36 mouse cellular contexts compared by ENCODE assay signal in the genomic region with DNA sequence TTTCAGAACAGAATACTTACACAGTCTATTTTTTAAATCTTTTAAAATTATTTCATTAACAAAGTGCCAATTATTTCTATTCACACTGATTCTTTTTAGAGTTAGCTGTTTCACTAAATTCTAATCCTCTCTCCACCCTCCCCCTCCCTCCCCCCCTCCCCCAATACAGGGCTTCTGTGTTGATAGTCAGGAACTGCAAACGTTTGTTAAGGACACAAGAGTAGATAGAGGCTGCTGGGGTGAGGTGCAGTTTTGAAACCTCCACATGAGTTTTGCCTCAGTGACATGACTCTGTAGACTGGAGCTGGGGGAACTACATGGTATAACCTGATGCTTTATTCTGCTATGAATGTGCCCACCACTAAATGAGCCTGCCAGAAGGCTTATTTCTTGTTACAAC. TPM values are rescaled to one million over a fixed set of nuclear protein-coding genes. Genes with fewer than 3 reads are reported as not detected.
DNase-seq lines count a peak whose midpoint lies in the region; ATAC-seq and TF ChIP-seq lines count a peak whose summit lies in the region.
"Had no signal": no experiment of that assay in that cellular context is flagged by ENCODE, and none has a peak within 500 bp of the region (broad histone marks: within the 10 kb centered on the region; RNA-seq: fewer than 3 reads in every experiment).

No protein-coding gene starts in this region.

- H3K9ac ChIP-seq in hindbrain, embryonic 11.5 days (ENCODE audit: low read depth, low read length): no peak overlapping the region
- H3K9ac ChIP-seq in ES-E14 (ENCODE audit: insufficient read depth, low read depth, low read length, poor library complexity, severe bottlenecking): no peak overlapping the region
- H3K9ac ChIP-seq: forebrain, postnatal 0 days; midbrain, embryonic 15.5 days; neural tube, embryonic 13.5 days had no signal

- no peaks in the 10 kb centered on the region for H3K36me3 ChIP-seq in hindbrain, embryonic 10.5 days
- no peaks in the 10 kb centered on the region for H3K36me3 ChIP-seq in hindbrain, embryonic 11.5 days (ENCODE audit: control insufficient read depth, insufficient read depth, low read length)
- no peaks in the 10 kb centered on the region; the same call in 1 of the 2 replicates for H3K36me3 ChIP-seq in ES-E14 (ENCODE audit: control insufficient read depth, insufficient read depth, low read length, poor library complexity, severe bottlenecking)
- H3K36me3 ChIP-seq in limb, embryonic 10.5 days: no peaks in the 10 kb centered on the region
- H3K36me3 ChIP-seq: G1E; midbrain, embryonic 15.5 days; neural tube, embryonic 13.5 days had no signal

- H3K27ac ChIP-seq in hindbrain, embryonic 10.5 days: peak overlapping the region; percentile 100
- H3K27ac ChIP-seq in hindbrain, embryonic 11.5 days (ENCODE audit: low read depth, low read length): no peak overlapping the region
- H3K27ac ChIP-seq in ES-E14 (ENCODE audit: insufficient read depth, low read depth, low read length, poor library complexity, severe bottlenecking): peak overlapping the region; percentile 29; the same call in 1 of the 2 replicates
- H3K27ac ChIP-seq in limb, embryonic 10.5 days: peak overlapping the region; percentile 25; the same call in 1 of the 2 replicates
- H3K27ac ChIP-seq: midbrain, embryonic 15.5 days; neural tube, embryonic 13.5 days; stomach, postnatal 0 days had no signal

- no peak for ATAC-seq in hindbrain, embryonic 11.5 days (ENCODE audit: low FRiP score)
- ATAC-seq: activated CD4-positive, CD25-positive, alpha-beta regulatory T cell, adult 4 months; forebrain, postnatal 0 days; hindbrain, embryonic 16.5 days; intestine, embryonic 16.5 days; midbrain, embryonic 15.5 days; Patski had no signal

- H3K4me2 ChIP-seq in hindbrain, embryonic 11.5 days (replicated peaks; ENCODE audit: low read depth, low read length): no peak overlapping the region

- H3K4me3 ChIP-seq in hindbrain, embryonic 10.5 days: peak overlapping the region; percentile 100
- H3K4me3 ChIP-seq in hindbrain, embryonic 11.5 days (ENCODE audit: low read depth, low read length): no peak overlapping the region
- peak overlapping the region in 1 of 2 experiments; percentile 82; a peak in 1 of 4 replicates for H3K4me3 ChIP-seq in ES-E14 (ENCODE audit: insufficient read depth in 1 of 2, low read depth in 1 of 2, low read length in 2 of 2, poor library complexity in 1 of 2, severe bottlenecking in 1 of 2)
- no peak overlapping the region; the same call in 1 of the 2 replicates for H3K4me3 ChIP-seq in limb, embryonic 10.5 days
- H3K4me3 ChIP-seq: myocyte had no signal

- DNase-seq in hindbrain, embryonic 10.5 days (ENCODE audit: low spot score): no peak
- DNase-seq in hindbrain, embryonic 11.5 days (ENCODE audit: low spot score): no peak
- DNase-seq in ES-E14 (ENCODE audit: low read depth, low spot score): no peak
- peak; percentile 38 for DNase-seq in c-Kit-positive CD71-positive TER-119-positive erythroid progenitor cells, embryonic 14.5 days (ENCODE audit: low spot score)
- no peak for DNase-seq in limb, embryonic 10.5 days (ENCODE audit: low spot score)
- DNase-seq in cerebellum, adult 8-10 months: no peak
- DNase-seq in cerebellum, adult 9-11 months: no peak
- no peak for DNase-seq in heart, postnatal 25 days (ENCODE audit: low spot score)
- DNase-seq: adrenal gland, postnatal 10 days; cerebellum, adult 9-10 months; forebrain, postnatal 0 days; gastrocnemius, postnatal 36 days; heart, postnatal 4 days; layer of hippocampus, adult 9-11 months; lung, embryonic 14.5 days; lung, postnatal 4 days; retina, postnatal 1 day had no signal

- WGBS in hindbrain, embryonic 10.5 days: 0% methylated on average over 1 of the region's 1 CpGs
- 0% methylated on average over 1 of the region's 1 CpGs for WGBS in hindbrain, embryonic 11.5 days
- WGBS in limb, embryonic 10.5 days: 0% methylated on average over 1 of the region's 1 CpGs

- H3K4me1 ChIP-seq in hindbrain, embryonic 10.5 days (replicated peaks): peaks cover 51% of the 10 kb centered on the region
- no peaks in the 10 kb centered on the region; the same call in 1 of the 2 replicates for H3K4me1 ChIP-seq in hindbrain, embryonic 11.5 days (replicated peaks; ENCODE audit: control insufficient read depth, insufficient read depth, low read length)
- H3K4me1 ChIP-seq in ES-E14 (ENCODE audit: control insufficient read depth in 2 of 2, insufficient read depth in 2 of 2, low read length in 2 of 2, poor library complexity in 1 of 2): peaks cover 0 to 10% of the 10 kb centered on the region in 2 experiments; a peak in 2 of 4 replicates
- peaks cover 26% of the 10 kb centered on the region for H3K4me1 ChIP-seq in limb, embryonic 10.5 days

- in situ Hi-C loops in ES-E14 (cut with MboI; ENCODE audit: low sequenced_read_pairs in 2 of 2, unreplicated experiment in 2 of 2): no loop called here

- no peaks in the 10 kb centered on the region for H3K9me3 ChIP-seq in hindbrain, embryonic 10.5 days
- H3K9me3 ChIP-seq in hindbrain, embryonic 11.5 days (ENCODE audit: control insufficient read depth, low read length): no peaks in the 10 kb centered on the region
- no peaks in the 10 kb centered on the region for H3K9me3 ChIP-seq in ES-E14 (ENCODE audit: control insufficient read depth, insufficient read depth, low read depth, low read length)
- H3K9me3 ChIP-seq in limb, embryonic 10.5 days (replicated peaks): no peaks in the 10 kb centered on the region
- H3K9me3 ChIP-seq: G1E; midbrain, embryonic 15.5 days; neural tube, embryonic 13.5 days had no signal

- H3K27me3 ChIP-seq in hindbrain, embryonic 10.5 days (ENCODE audit: insufficient read depth, poor library complexity, severe bottlenecking): no peaks in the 10 kb centered on the region
- no peaks in the 10 kb centered on the region for H3K27me3 ChIP-seq in hindbrain, embryonic 11.5 days (ENCODE audit: control insufficient read depth, insufficient read depth, low read length)
- H3K27me3 ChIP-seq in limb, embryonic 10.5 days (ENCODE audit: low read depth, poor library complexity, severe bottlenecking): no peaks in the 10 kb centered on the region
- H3K27me3 ChIP-seq: midbrain, embryonic 15.5 days; neural tube, embryonic 13.5 days had no signal

- intact Hi-C loops in heart, postnatal 25 days (cut with DNase I): loop anchor here (10.0 kb wide), 2 partner anchors 196 to 266 kb away; a partner anchor contains a TSS

TF ChIP-seq in ES-E14, 5 proteins besides CTCF, POLR2A, EP300 and RAD21:
- no peak for TF ChIP-seq MAFK (IDR thresholded peaks at IDR 0.05; ENCODE audit: insufficient read depth, low read depth, low read length)
- no peak for TF ChIP-seq HCFC1 (IDR thresholded peaks at IDR 0.05; ENCODE audit: borderline replicate concordance, insufficient read depth, low read length)
TF ChIP-seq in ES-E14: peak in this region for 0.

RNA-seq across cellular contexts. Expression of a gene that starts 3.1 kb away (rescaled TPM):
- polyA plus RNA-seq in hindbrain, embryonic 10.5 days (2016; fragmentation: Nextera tagmentation; extraction: Ambion mirVana): 167 and 186 TPM in 2 replicates
- 80.6 and 83.9 TPM in 2 replicates for polyA plus RNA-seq in hindbrain, embryonic 11.5 days (2014; fragmentation: Nextera tagmentation; extraction: Ambion mirVana)
- total RNA-seq in ES-E14 (2012; rRNA removed): 273 and 354 TPM in 2 replicates
- polyA plus RNA-seq in limb, embryonic 10.5 days (2016; fragmentation: Nextera tagmentation; extraction: Ambion mirVana): 165 and 181 TPM in 2 replicates
- under 1 TPM; 0.23 to 0.25 TPM for total RNA-seq in heart, postnatal 25 days (2021)
- total RNA-seq: gastrocnemius, postnatal 36 days; liver, adult 2 months had no signal
- polyA plus RNA-seq: large intestine, adult 2 months; liver, adult 2 months had no signal

RNA-seq across cellular contexts. Expression of a gene that starts 15.5 kb away (rescaled TPM):
- not detected in 2 replicates for polyA plus RNA-seq in hindbrain, embryonic 10.5 days (2016; fragmentation: Nextera tagmentation; extraction: Ambion mirVana)
- not detected in 2 replicates for polyA plus RNA-seq in hindbrain, embryonic 11.5 days (2014; fragmentation: Nextera tagmentation; extraction: Ambion mirVana)
- total RNA-seq in ES-E14 (2012; rRNA removed): 0.89 and 1.5 TPM in 2 replicates
- polyA plus RNA-seq in limb, embryonic 10.5 days (2016; fragmentation: Nextera tagmentation; extraction: Ambion mirVana): not detected in 2 replicates
- not detected for total RNA-seq in heart, postnatal 25 days (2021)
- total RNA-seq: adrenal gland, postnatal 10 days; forebrain, postnatal 0 days; G1E; gastrocnemius, postnatal 36 days; heart, adult 8-10 months; heart, postnatal 4 days; left cerebral cortex, adult 18-20 months; left cerebral cortex, postnatal 36 days; liver, adult 2 months; megakaryocyte-erythroid progenitor cell, adult 5-6 weeks had no signal
- polyA plus RNA-seq: activated CD4-positive, CD25-positive, alpha-beta regulatory T cell, adult 4 months; cortical plate, adult 2 months; forebrain, postnatal 0 days; G1E; heart, embryonic 14.5 days; hindbrain, embryonic 16.5 days; kidney, embryonic 16.5 days; liver, adult 2 months; lung, embryonic 14.5 days; midbrain, embryonic 15.5 days; myocyte; neural tube, embryonic 13.5 days; Patski; urinary bladder, adult 2 months had no signal

RNA-seq across cellular contexts. Expression of a gene that starts 25.9 kb away (rescaled TPM):
- polyA plus RNA-seq in hindbrain, embryonic 10.5 days (2016; fragmentation: Nextera tagmentation; extraction: Ambion mirVana): 118 and 126 TPM in 2 replicates
- polyA plus RNA-seq in hindbrain, embryonic 11.5 days (2014; fragmentation: Nextera tagmentation; extraction: Ambion mirVana): 47.3 and 48.8 TPM in 2 replicates
- total RNA-seq in ES-E14 (2012; rRNA removed): 51.5 and 79.4 TPM in 2 replicates
- polyA plus RNA-seq in limb, embryonic 10.5 days (2016; fragmentation: Nextera tagmentation; extraction: Ambion mirVana): 108 TPM in 2 replicates
- total RNA-seq in heart, postnatal 25 days (2021): 10 to 100 TPM; 45.7 to 46.9 TPM

RNA-seq across cellular contexts. Expression of a gene that starts 56.4 kb away (rescaled TPM):
- polyA plus RNA-seq in hindbrain, embryonic 10.5 days (2016; fragmentation: Nextera tagmentation; extraction: Ambion mirVana): 28.6 and 28.7 TPM in 2 replicates
- polyA plus RNA-seq in hindbrain, embryonic 11.5 days (2014; fragmentation: Nextera tagmentation; extraction: Ambion mirVana): 20.9 and 25.2 TPM in 2 replicates
- 42.5 and 75.9 TPM in 2 replicates for total RNA-seq in ES-E14 (2012; rRNA removed)
- polyA plus RNA-seq in limb, embryonic 10.5 days (2016; fragmentation: Nextera tagmentation; extraction: Ambion mirVana): 37.5 and 38.3 TPM in 2 replicates
- total RNA-seq in heart, postnatal 25 days (2021): 10 to 100 TPM; 29.0 to 32.2 TPM
